18 mouse cellular contexts compared by ENCODE assay signal in the genomic region with DNA sequence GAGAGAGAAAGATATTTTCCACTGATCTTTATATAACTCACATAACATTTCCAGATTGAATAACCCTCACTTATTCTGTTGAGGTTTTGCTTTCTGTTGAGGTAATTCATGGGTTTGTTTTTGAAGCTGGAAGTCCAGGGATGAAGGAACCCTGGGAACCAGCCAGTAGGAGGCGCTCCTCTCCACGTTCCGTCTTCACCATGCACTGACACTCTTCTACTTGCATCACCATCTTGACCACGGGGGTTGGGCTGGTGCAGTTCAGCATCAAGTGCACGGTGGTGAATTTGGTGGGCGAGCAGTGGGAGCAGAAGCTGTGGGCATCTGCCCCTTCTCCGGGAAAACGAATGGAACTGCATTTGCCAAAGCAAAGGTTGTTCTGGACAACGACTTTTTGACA. TPM values are rescaled to one million over a fixed set of nuclear protein-coding genes. Genes with fewer than 3 reads are reported as not detected.
DNase-seq lines count a peak whose midpoint lies in the region; ATAC-seq and TF ChIP-seq lines count a peak whose summit lies in the region.
"Had no signal": no experiment of that assay in that cellular context is flagged by ENCODE, and none has a peak within 500 bp of the region (broad histone marks: within the 10 kb centered on the region; RNA-seq: fewer than 3 reads in every experiment).

No protein-coding gene starts in this region.

- H3K9me3 ChIP-seq in hindbrain, postnatal 0 days (ENCODE audit: low read length) = no peaks in the 10 kb centered on the region
- no peaks in the 10 kb centered on the region for H3K9me3 ChIP-seq in hindbrain, embryonic 14.5 days (ENCODE audit: control insufficient read depth, low read length)
- H3K9me3 ChIP-seq: embryonic facial prominence, embryonic 12.5 days; hindbrain, embryonic 12.5 days; liver, embryonic 13.5 days had no signal

- no peak overlapping the region for H3K4me2 ChIP-seq in hindbrain, postnatal 0 days (ENCODE audit: low read depth, low read length)
- no peak overlapping the region for H3K4me2 ChIP-seq in hindbrain, embryonic 14.5 days (replicated peaks)
- H3K4me2 ChIP-seq: embryonic facial prominence, embryonic 12.5 days; hindbrain, embryonic 12.5 days; liver, embryonic 13.5 days had no signal

- H3K4me1 ChIP-seq in hindbrain, postnatal 0 days (ENCODE audit: insufficient read depth, low read length) = 0 out of 2 replicates have a peak, but pooled peaks cover 3% of the 10 kb centered on the region
- no peaks in the 10 kb centered on the region for H3K4me1 ChIP-seq in hindbrain, embryonic 14.5 days (replicated peaks; ENCODE audit: control insufficient read depth, insufficient read depth, low read length)
- no peaks in the 10 kb centered on the region for H3K4me1 ChIP-seq in testis, adult 2 months (ENCODE audit: control insufficient read depth, insufficient read depth, low read length)
- H3K4me1 ChIP-seq: liver, embryonic 13.5 days had no signal

- 87% methylated on average over 9 of the region's 9 CpGs for WGBS in hindbrain, postnatal 0 days
- WGBS in hindbrain, embryonic 14.5 days = 88% methylated on average over 9 of the region's 9 CpGs

- no peak for DNase-seq in hindbrain, postnatal 0 days (ENCODE audit: low spot score)
- no peak for DNase-seq in hindbrain, embryonic 14.5 days (ENCODE audit: low spot score)
- DNase-seq in testis, postnatal 14 days (ENCODE audit: low spot score) = no peak
- no peak for DNase-seq in brain, embryonic 14.5 days (ENCODE audit: low read depth)
- DNase-seq in T-cell, adult 2 months (ENCODE audit: low spot score) = no peak
- DNase-seq: adrenal gland, postnatal 25 days; cerebellum, adult 9-10 months; heart, adult 18-20 months; liver, embryonic 13.5 days; midbrain, embryonic 14.5 days had no signal

- no peak overlapping the region for H3K9ac ChIP-seq in hindbrain, postnatal 0 days (replicated peaks; ENCODE audit: low read length)
- H3K9ac ChIP-seq in hindbrain, embryonic 14.5 days = no peak overlapping the region
- H3K9ac ChIP-seq: embryonic facial prominence, embryonic 12.5 days; hindbrain, embryonic 12.5 days; liver, embryonic 13.5 days had no signal

- ATAC-seq in hindbrain, postnatal 0 days = no peak
- no peak for ATAC-seq in hindbrain, embryonic 14.5 days (ENCODE audit: low FRiP score)
- ATAC-seq in megakaryocyte, adult 5-6 weeks (ENCODE audit: poor library complexity, severe bottlenecking) = no peak
- ATAC-seq: forebrain, embryonic 14.5 days had no signal

- TF ChIP-seq POLR2A in testis, adult 2 months (IDR thresholded peaks at IDR 0.05; ENCODE audit: control insufficient read depth, low read depth, low read length) = no peak
- no peak for TF ChIP-seq POLR2A in brain, embryonic 14.5 days (IDR thresholded peaks at IDR 0.05; ENCODE audit: borderline replicate concordance, extremely low read depth, insufficient read depth, insufficient read length, poor library complexity, severe bottlenecking)

- H3K27me3 ChIP-seq in hindbrain, postnatal 0 days (ENCODE audit: insufficient read depth, low read length) = no peaks in the 10 kb centered on the region
- H3K27me3 ChIP-seq in hindbrain, embryonic 14.5 days (ENCODE audit: control insufficient read depth, insufficient read depth, low read length) = no peaks in the 10 kb centered on the region
- no peaks in the 10 kb centered on the region for H3K27me3 ChIP-seq in testis, adult 2 months (ENCODE audit: control insufficient read depth, insufficient read depth, low read length)
- H3K27me3 ChIP-seq: embryonic facial prominence, embryonic 12.5 days; hindbrain, embryonic 12.5 days; liver, embryonic 13.5 days had no signal

- no peaks in the 10 kb centered on the region for H3K36me3 ChIP-seq in hindbrain, postnatal 0 days (ENCODE audit: insufficient read depth, low read length)
- no peaks in the 10 kb centered on the region for H3K36me3 ChIP-seq in hindbrain, embryonic 14.5 days (replicated peaks; ENCODE audit: control insufficient read depth, insufficient read depth)
- H3K36me3 ChIP-seq in testis, adult 2 months (ENCODE audit: control insufficient read depth, insufficient read depth, low read length) = no peaks in the 10 kb centered on the region
- H3K36me3 ChIP-seq: embryonic facial prominence, embryonic 12.5 days; hindbrain, embryonic 12.5 days; liver, embryonic 13.5 days had no signal

- no peak overlapping the region for H3K27ac ChIP-seq in hindbrain, postnatal 0 days
- H3K27ac ChIP-seq in hindbrain, embryonic 14.5 days = no peak overlapping the region
- H3K27ac ChIP-seq in testis, adult 2 months (ENCODE audit: control insufficient read depth, insufficient read depth, low read depth, low read length) = no peak overlapping the region
- H3K27ac ChIP-seq: embryonic facial prominence, embryonic 12.5 days; hindbrain, embryonic 12.5 days; kidney, postnatal 0 days; liver, embryonic 13.5 days had no signal

- no peak overlapping the region for H3K4me3 ChIP-seq in hindbrain, postnatal 0 days (ENCODE audit: low read length)
- no peak overlapping the region for H3K4me3 ChIP-seq in hindbrain, embryonic 14.5 days (replicated peaks; ENCODE audit: low read length)
- H3K4me3 ChIP-seq in testis, adult 2 months (ENCODE audit: control insufficient read depth, low read depth, low read length) = no peak overlapping the region
- H3K4me3 ChIP-seq: embryonic facial prominence, embryonic 12.5 days; hindbrain, embryonic 12.5 days; liver, embryonic 13.5 days had no signal

- TF ChIP-seq CTCF in hindbrain, postnatal 0 days (IDR thresholded peaks at IDR 0.05; ENCODE audit: low read depth) = peak; percentile 16; the same call in 1 of the 2 replicates
- TF ChIP-seq CTCF in testis, adult 2 months (IDR thresholded peaks at IDR 0.05; ENCODE audit: control insufficient read depth, insufficient read depth, insufficient replicate concordance, low read depth, low read length) = peak; percentile 55; the same call in 1 of the 2 replicates
- TF ChIP-seq CTCF in brain, embryonic 14.5 days (IDR thresholded peaks at IDR 0.05; ENCODE audit: borderline replicate concordance, extremely low read depth, insufficient read depth, insufficient read length) = peak; percentile 16; the same call in 1 of the 2 replicates

RNA-seq across cellular contexts. Expression of gene Cer1, which starts 2.4 kb away (rescaled TPM):
- not detected in 2 replicates for total RNA-seq in hindbrain, postnatal 0 days (2014; rRNA removed)
- polyA plus RNA-seq in hindbrain, postnatal 0 days (2015; fragmentation: Nextera tagmentation; extraction: Ambion mirVana) = not detected in 2 replicates
- polyA plus RNA-seq in hindbrain, embryonic 14.5 days (2014; fragmentation: Nextera tagmentation; extraction: Ambion mirVana) = not detected in 2 replicates
- not detected in 2 replicates for polyA plus RNA-seq in testis, adult 2 months (2012; rRNA removed)
- 0.05 and 0.21 TPM in 2 replicates for polyA plus RNA-seq in brain, embryonic 14.5 days (2012; rRNA removed)
- total RNA-seq in megakaryocyte, adult 5-6 weeks (2015) = not detected in 2 replicates
- total RNA-seq in megakaryocyte, adult 5-6 weeks (2017) = not detected in 2 replicates
- total RNA-seq: adrenal gland, postnatal 25 days; heart, adult 18-20 months; layer of hippocampus, postnatal 25 days; neutrophil, adult 5-6 weeks had no signal
- polyA plus RNA-seq: hindbrain, embryonic 12.5 days; kidney, postnatal 0 days; liver, embryonic 13.5 days; midbrain, embryonic 14.5 days had no signal

RNA-seq across cellular contexts. Expression of gene Zdhhc21, which starts 22.7 kb away (rescaled TPM):
- 41.3 and 45.0 TPM in 2 replicates for total RNA-seq in hindbrain, postnatal 0 days (2014; rRNA removed)
- polyA plus RNA-seq in hindbrain, postnatal 0 days (2015; fragmentation: Nextera tagmentation; extraction: Ambion mirVana) = 13.4 and 14.0 TPM in 2 replicates
- 16.8 and 18.7 TPM in 2 replicates for polyA plus RNA-seq in hindbrain, embryonic 14.5 days (2014; fragmentation: Nextera tagmentation; extraction: Ambion mirVana)
- 4.1 and 5.5 TPM in 2 replicates for polyA plus RNA-seq in testis, adult 2 months (2012; rRNA removed)
- 12.4 and 14.7 TPM in 2 replicates for polyA plus RNA-seq in brain, embryonic 14.5 days (2012; rRNA removed)
- total RNA-seq in megakaryocyte, adult 5-6 weeks (2015) = 33.4 and 38.2 TPM in 2 replicates
- total RNA-seq in megakaryocyte, adult 5-6 weeks (2017) = 24.7 and 33.2 TPM in 2 replicates
